Mouse (Mus musculus) liver, embryonic 14.5 days (tissue): Measurements from ENCODE around the gene Afg1l. TPM values are rescaled to one million over a fixed set of nuclear protein-coding genes. Genes with fewer than 3 reads are reported as not detected.
A peak's percentile ranks its signal among the peaks of the same experiment; 100 is the strongest.

ENCODE experiments used
- ATAC-seq: fragments of 200-750 bp; cut with Nextera tagmentation; 2 replicates; pipeline ENCODE4 v1.8.0; 2017; ENCODE audit warnings: moderate number of reproducible peaks, mild to moderate bottlenecking, moderate library complexity; ENCODE audit not compliant: insufficient read depth
- DNase-seq, 3 experiments: peaks; one replicate each; pipeline ENCODE4 v3.0.0-alpha.2; 2012 to 2013; ENCODE audit warnings: low read depth in 3 of 3, low spot score in 3 of 3
- H3K27ac ChIP-seq: fragments of 300-500 bp; sonication (generic); 2 replicates; pipeline ENCODE4 v1.5.1; 2014; ENCODE audit warnings: moderate library complexity, mild to moderate bottlenecking, control low read depth, inconsistent platforms
- H3K27me3 ChIP-seq: fragments of 300-500 bp; sonication (generic); 2 replicates; pipeline ENCODE4 v1.6.1; 2014; ENCODE audit warnings: mild to moderate bottlenecking, low read length, moderate library complexity; ENCODE audit not compliant: control insufficient read depth, insufficient read depth
- H3K36me3 ChIP-seq: fragments of 300-500 bp; sonication (generic); replicated peaks from 2 replicates; pipeline ENCODE4 v1.6.1; 2014; ENCODE audit warnings: low read depth; ENCODE audit not compliant: control insufficient read depth, insufficient read depth
- H3K4me1 ChIP-seq, 2 experiments: fragments of 200-500 bp in 1 of 2; fragments of 300-500 bp in 1 of 2; sonication (generic) in 1 of 2; replicated peaks; 2 replicates each; pipeline ENCODE4 v1.6.1; 2012 to 2014; ENCODE audit warnings: antibody characterized with exemption in 1 of 2, inconsistent platforms in 1 of 2, low read length in 1 of 2; ENCODE audit not compliant: control insufficient read depth in 2 of 2, insufficient read depth in 2 of 2
- H3K4me2 ChIP-seq: fragments of 300-500 bp; sonication (generic); 2 replicates; pipeline ENCODE4 v1.6.1; 2014; ENCODE audit warnings: low read depth, mild to moderate bottlenecking, control low read depth, moderate library complexity
- H3K4me3 ChIP-seq, 2 experiments: fragments of 200-500 bp in 1 of 2; fragments of 300-500 bp in 1 of 2; sonication (generic) in 1 of 2; 2 replicates each; pipeline ENCODE4 v1.5.1; 2012 to 2014; ENCODE audit warnings: low read depth in 2 of 2, low read length in 2 of 2, mild to moderate bottlenecking in 2 of 2, control low read depth in 1 of 2, inconsistent platforms in 1 of 2, moderate library complexity in 1 of 2; ENCODE audit not compliant: insufficient read depth in 1 of 2
- H3K9ac ChIP-seq: fragments of 300-500 bp; sonication (generic); replicated peaks from 2 replicates; pipeline ENCODE4 v1.6.1; 2014; ENCODE audit warnings: mild to moderate bottlenecking, control low read depth, moderate library complexity
- H3K9me3 ChIP-seq: fragments of 300-500 bp; sonication (generic); 2 replicates; pipeline ENCODE4 v1.6.1; 2016; ENCODE audit warnings: low read length, mixed read lengths; ENCODE audit not compliant: control insufficient read depth
- CTCF ChIP-seq: IDR thresholded peaks from 2 replicates; pipeline ENCODE4 v1.5.1; 2016; ENCODE audit warnings: antibody characterized with exemption, low read depth, control low read depth
- EP300 ChIP-seq: IDR thresholded peaks from 2 replicates; pipeline ENCODE4 v1.6.1; 2016; ENCODE audit warnings: antibody characterized with exemption, low read depth
- WGBS: fragments of 180-500 bp; shearing (Covaris S2); extraction: QIAGEN DNeasy Blood & Tissue Kit; methylation state at CpG from one replicate; pipeline ENCODE4 v1.1.7; 2014; ENCODE audit not compliant: insufficient replicate concordance; 5-methylcytosine and 5-hydroxymethylcytosine counted together
- polyA plus RNA-seq, 2 experiments: library from polyadenylated mRNA; depleted of rRNA in 1 of 2; stranded (reverse) in 1 of 2; unstranded in 1 of 2; fragments of >200 nt; fragmentation: Nextera tagmentation in 1 of 2; extraction: Ambion mirVana in 1 of 2; gene quantifications; 2 replicates each; pipeline versions ENCODE4 v1.2.1 to v1.2.3; 2012 to 2014

Gene Afg1l
- polyA plus RNA-seq, 2 experiments, result 1.8 to 2.2 TPM

- peaks cover 16 to 18% of the 10 kb centered on the region in 2 experiments for H3K4me1 ChIP-seq
- H3K9me3 ChIP-seq, result no peaks in the 10 kb centered on the region
- H3K4me3 ChIP-seq, result peak within 1 kb of the TSS; percentile 95 to 98
- ATAC-seq, result peak; percentile 74
- H3K36me3 ChIP-seq, result peaks cover 30% of the 10 kb centered on the region
- peak within 1 kb of the TSS; percentile 98 for H3K4me2 ChIP-seq
- no peaks in the 10 kb centered on the region for H3K27me3 ChIP-seq
- under 1% methylated on average over 67 of the region's 88 CpGs for WGBS
- H3K27ac ChIP-seq, result peak within 1 kb of the TSS; percentile 94
- TF ChIP-seq CTCF (no peak), EP300 (peak; percentile 49; the same call in 1 of the 2 replicates)
- peak within 1 kb of the TSS; percentile 97 for H3K9ac ChIP-seq
- peak; percentile 86 to 88 (median 88) for DNase-seq
Measured at GRCm38 (mm10) chr10:42276507-42277345, 201.6 kb downstream of the Afg1l start, which contains the start of gene Foxo3. Gene Foxo3 (minus strand): TSS chr10:42276755.

GRCm38 (mm10) chr10:42275871-42276501 is 202.4 kb downstream of the Afg1l start:
- no peaks in the 10 kb centered on the region for H3K9me3 ChIP-seq
- no peak for DNase-seq
- TF ChIP-seq EP300 (no peak), CTCF (no peak; the same call in 1 of the 2 replicates)
- H3K27ac ChIP-seq, result peak overlapping the region; percentile 94
- WGBS, result under 1% methylated on average over 40 of the region's 40 CpGs
- H3K36me3 ChIP-seq, result peaks cover 38% of the 10 kb centered on the region
- H3K4me2 ChIP-seq, result peak overlapping the region; percentile 98
- peak overlapping the region; percentile 97 for H3K9ac ChIP-seq
- H3K27me3 ChIP-seq, result no peaks in the 10 kb centered on the region
- H3K4me1 ChIP-seq, result peaks cover 24 to 25% of the 10 kb centered on the region in 2 experiments
- H3K4me3 ChIP-seq, result peak overlapping the region; percentile 95 to 98
- ATAC-seq, result no peak

GRCm38 (mm10) chr10:42275401-42275870 is 202.9 kb downstream of the Afg1l start:
- DNase-seq, result no peak

GRCm38 (mm10) chr10:42274712-42275400 is 203.5 kb downstream of the Afg1l start:
- DNase-seq (no peak), ATAC-seq (no peak)
- H3K4me3 ChIP-seq, result peak overlapping the region; percentile 95 to 98
- peaks cover 32 to 34% of the 10 kb centered on the region in 2 experiments for H3K4me1 ChIP-seq
- no peaks in the 10 kb centered on the region for H3K9me3 ChIP-seq
- peak overlapping the region; percentile 94 for H3K27ac ChIP-seq
- TF ChIP-seq CTCF (no peak), EP300 (no peak)
- peak overlapping the region; percentile 97 for H3K9ac ChIP-seq
- H3K36me3 ChIP-seq, result peaks cover 48% of the 10 kb centered on the region
- H3K4me2 ChIP-seq, result peak overlapping the region; percentile 98
- H3K27me3 ChIP-seq, result no peaks in the 10 kb centered on the region
- WGBS, result under 1% methylated on average over 64 of the region's 65 CpGs

More at GRCm38 (mm10) chr10:42275401-42275870, 202.9 kb downstream of the Afg1l start:
- no peaks in the 10 kb centered on the region for H3K9me3 ChIP-seq
- peak overlapping the region; percentile 98 for H3K4me2 ChIP-seq
- peak overlapping the region; percentile 97 for H3K9ac ChIP-seq
- no peaks in the 10 kb centered on the region for H3K27me3 ChIP-seq
- TF ChIP-seq CTCF (no peak), EP300 (no peak)
- peak overlapping the region; percentile 95 to 98 for H3K4me3 ChIP-seq
- under 1% methylated on average over 35 of the region's 54 CpGs for WGBS
- H3K4me1 ChIP-seq, result peaks cover 29% of the 10 kb centered on the region in 2 experiments
- H3K36me3 ChIP-seq, result peaks cover 42% of the 10 kb centered on the region
- no peak for ATAC-seq
- peak overlapping the region; percentile 94 for H3K27ac ChIP-seq
